Mouse (Mus musculus) thymus, adult 2 months (tissue): ENCODE measurements around the gene Faah. TPM values are rescaled to one million over a fixed set of nuclear protein-coding genes. Genes with fewer than 3 reads are reported as not detected.

ENCODE experiments used
- DNase-seq: peaks from one replicate; pipeline ENCODE4 v3.0.0; 2021
- H3K27ac ChIP-seq: fragments of 200-500 bp; 2 replicates; pipeline ENCODE4 v1.5.1; 2012; ENCODE audit warnings: low read length, control low read depth; ENCODE audit not compliant: control insufficient read depth, insufficient read depth
- H3K27me3 ChIP-seq: fragments of 200-500 bp; 2 replicates; pipeline ENCODE4 v1.6.1; 2012; ENCODE audit warnings: mild to moderate bottlenecking, low read length, moderate library complexity, mixed read lengths; ENCODE audit not compliant: control insufficient read depth, insufficient read depth
- H3K36me3 ChIP-seq: fragments of 200-500 bp; 2 replicates; pipeline ENCODE4 v1.6.1; 2012; ENCODE audit warnings: mild to moderate bottlenecking, low read length, moderate library complexity; ENCODE audit not compliant: control insufficient read depth, insufficient read depth
- H3K4me1 ChIP-seq: fragments of 200-500 bp; replicated peaks from 2 replicates; pipeline ENCODE4 v1.6.1; 2012; ENCODE audit warnings: low read length; ENCODE audit not compliant: control insufficient read depth, insufficient read depth
- H3K4me3 ChIP-seq: fragments of 200-500 bp; 2 replicates; pipeline ENCODE4 v1.5.1; 2012; ENCODE audit warnings: mild to moderate bottlenecking, low read length, control low read depth, moderate library complexity; ENCODE audit not compliant: control insufficient read depth, insufficient read depth
- CTCF ChIP-seq: fragments of 200-500 bp; IDR thresholded peaks from 2 replicates; pipeline ENCODE4 v1.5.1; 2012; ENCODE audit warnings: mild to moderate bottlenecking, control low read depth, low read length, moderate library complexity, borderline replicate concordance; ENCODE audit not compliant: control insufficient read depth, poor library complexity, insufficient read depth; ENCODE audit errors: extremely low read depth
- POLR2A ChIP-seq: fragments of 200-500 bp; IDR thresholded peaks from 2 replicates; pipeline ENCODE4 v1.6.1; 2012; ENCODE audit warnings: mild to moderate bottlenecking, low read length, control low read depth, moderate library complexity; ENCODE audit not compliant: control insufficient read depth, poor library complexity, insufficient read depth; ENCODE audit errors: extremely low read depth
- WGBS: fragments of 180-500 bp; shearing (Covaris S2); methylation state at CpG from one replicate; pipeline ENCODE4 v1.1.7; 2018; 5-methylcytosine and 5-hydroxymethylcytosine counted together
- polyA plus RNA-seq: library from polyadenylated mRNA; depleted of rRNA; stranded (reverse); fragments of >200 nt; gene quantifications from 2 replicates; pipeline ENCODE4 v1.2.3, GENCODE M21; 2012

Faah gene
- polyA plus RNA-seq, 1 experiment: 88.1 TPM

DNA sequence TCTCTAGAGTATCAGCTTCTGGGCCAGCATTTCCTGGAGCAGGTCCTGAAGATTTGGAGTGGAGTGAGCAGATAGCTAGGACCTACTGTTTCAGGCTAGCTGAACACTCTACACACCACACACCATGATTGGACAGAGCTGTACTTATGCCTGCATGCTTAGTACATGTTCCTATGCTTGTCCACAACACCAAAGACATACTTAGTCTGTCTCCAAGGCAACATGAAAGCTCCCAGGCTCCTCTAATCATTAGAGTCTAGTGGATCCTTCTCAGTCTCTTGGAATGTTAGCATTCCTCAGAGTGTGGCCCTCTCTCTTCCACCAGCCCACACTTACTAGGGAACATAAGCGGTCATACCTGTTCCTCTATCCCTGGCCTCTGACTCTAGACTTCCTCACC lies 30.3 kb downstream of the Faah start:
- Histone ChIP-seq H3K4me3 (no peak overlapping the region), H3K36me3 (no peaks in the 10 kb centered on the region), H3K27ac (no peak overlapping the region), H3K4me1 (peaks cover 3% of the 10 kb centered on the region), H3K27me3 (no peaks in the 10 kb centered on the region)
- DNase-seq: no peak
- TF ChIP-seq POLR2A (no peak), CTCF (no peak)
- 88% methylated on average over 1 of the region's 1 CpGs for WGBS

DNA sequence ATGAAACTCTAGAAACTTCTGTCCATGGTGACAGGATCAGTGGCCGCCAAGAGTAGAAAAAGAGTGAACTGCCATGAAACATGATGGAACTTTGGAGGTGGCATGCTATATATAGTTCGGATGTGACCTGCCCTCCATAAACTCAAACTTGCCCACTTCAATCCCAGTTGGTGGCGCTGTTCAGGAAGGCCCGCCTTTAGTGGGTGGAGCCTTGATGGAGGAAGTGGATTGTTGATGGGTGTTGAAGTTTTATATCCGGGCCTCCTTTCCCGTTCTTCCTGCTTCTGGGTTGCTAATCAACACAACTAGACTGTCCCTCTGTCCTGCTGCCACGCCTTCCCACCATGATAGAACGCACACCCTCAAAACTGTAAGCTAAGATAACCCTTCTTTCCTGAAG lies 32.8 kb downstream of the Faah start:
- Histone ChIP-seq H3K27ac (no peak overlapping the region), H3K27me3 (peaks cover 5% of the 10 kb centered on the region), H3K36me3 (no peaks in the 10 kb centered on the region), H3K4me1 (peaks cover 3% of the 10 kb centered on the region), H3K4me3 (no peak overlapping the region)
- 57% methylated on average over 8 of the region's 8 CpGs for WGBS
- no peak for DNase-seq
- TF ChIP-seq POLR2A: no peak

DNA sequence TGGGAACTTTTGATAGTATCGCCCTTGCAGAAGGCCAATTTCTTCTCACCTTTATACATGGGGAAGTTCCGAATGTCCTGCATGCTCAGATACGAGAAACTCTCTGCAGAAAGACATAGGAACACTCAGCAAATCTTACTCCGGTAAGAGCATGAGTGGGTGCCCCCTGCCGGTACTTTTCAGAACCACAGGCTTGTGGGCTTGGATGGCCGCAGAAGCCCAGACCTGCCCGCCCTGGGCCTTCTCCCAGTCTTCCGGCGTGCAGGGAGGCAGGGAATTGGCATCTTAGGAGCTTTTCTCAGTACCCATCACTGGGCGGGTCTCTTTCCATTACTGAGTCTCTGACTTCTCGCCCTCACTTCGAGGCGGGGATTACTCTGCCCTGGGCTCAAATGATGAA lies 33.6 kb downstream of the Faah start:
- 10% methylated on average over 13 of the region's 13 CpGs for WGBS
- TF ChIP-seq CTCF: peak; percentile 80; the same call in 1 of the 2 replicates
- TF ChIP-seq POLR2A: no peak

DNA sequence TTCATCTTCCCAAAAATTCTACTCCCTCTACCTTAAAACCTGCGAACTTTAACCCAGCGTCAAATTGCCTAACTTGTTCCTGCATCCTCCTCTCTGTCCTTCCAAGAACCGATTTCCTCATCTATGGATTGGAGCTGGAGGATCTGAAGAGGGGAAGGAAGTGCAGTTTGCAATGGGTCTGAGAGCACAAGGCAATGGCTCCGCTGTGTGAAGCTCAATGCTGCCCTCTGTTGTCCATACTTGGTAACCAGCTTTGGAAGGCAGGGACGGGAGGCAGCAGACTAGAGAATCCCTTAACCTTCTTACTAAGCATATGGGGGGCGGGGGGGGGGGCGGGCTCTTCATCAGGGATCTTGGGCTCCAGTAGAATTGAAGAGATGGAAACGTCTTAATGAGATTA lies 37.0 kb downstream of the Faah start:
- Histone ChIP-seq H3K27ac (no peak overlapping the region), H3K36me3 (no peaks in the 10 kb centered on the region), H3K4me1 (peaks cover 3% of the 10 kb centered on the region), H3K27me3 (peaks cover 16% of the 10 kb centered on the region), H3K4me3 (no peak overlapping the region)
- DNase-seq: peak; percentile 65
- TF ChIP-seq CTCF: no peak
- TF ChIP-seq POLR2A: no peak
- 2% methylated on average over 8 of the region's 8 CpGs for WGBS

More for the DNA sequence above, 33.6 kb downstream of the Faah start:
- no peak overlapping the region for H3K27ac ChIP-seq
- H3K27me3 ChIP-seq: peaks cover 13% of the 10 kb centered on the region
- DNase-seq: peak; percentile 79
- no peak overlapping the region for H3K4me3 ChIP-seq
- no peaks in the 10 kb centered on the region for H3K36me3 ChIP-seq
- peaks cover 3% of the 10 kb centered on the region for H3K4me1 ChIP-seq

DNA sequence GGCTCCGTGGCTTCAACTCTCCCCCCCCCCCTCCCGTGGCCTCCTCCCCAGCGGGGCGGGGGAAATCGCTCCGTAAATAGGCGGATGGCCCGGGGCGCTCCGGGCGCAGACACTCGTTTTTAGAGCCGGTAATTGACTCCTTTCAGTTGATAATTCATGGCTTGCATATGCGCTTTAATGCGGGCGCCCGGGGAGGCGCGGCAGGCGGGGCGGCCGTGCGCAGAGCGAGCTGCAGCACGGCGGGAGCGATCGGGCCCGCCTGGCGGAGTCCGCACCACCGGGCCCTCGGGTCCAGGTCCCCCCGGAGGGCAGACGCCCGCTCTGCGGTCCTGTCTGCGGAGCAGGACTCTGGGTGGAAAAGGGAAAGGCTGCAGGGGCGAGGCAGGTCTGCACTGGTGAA lies 38.3 kb downstream of the Faah start:
- H3K36me3 ChIP-seq: no peaks in the 10 kb centered on the region
- WGBS: 6% methylated on average over 37 of the region's 39 CpGs
- no peak overlapping the region for H3K4me3 ChIP-seq
- peaks cover 3% of the 10 kb centered on the region for H3K4me1 ChIP-seq
- H3K27me3 ChIP-seq: peaks cover 16% of the 10 kb centered on the region
- no peak for DNase-seq
- TF ChIP-seq POLR2A (no peak), CTCF (no peak)
- no peak overlapping the region for H3K27ac ChIP-seq

DNA sequence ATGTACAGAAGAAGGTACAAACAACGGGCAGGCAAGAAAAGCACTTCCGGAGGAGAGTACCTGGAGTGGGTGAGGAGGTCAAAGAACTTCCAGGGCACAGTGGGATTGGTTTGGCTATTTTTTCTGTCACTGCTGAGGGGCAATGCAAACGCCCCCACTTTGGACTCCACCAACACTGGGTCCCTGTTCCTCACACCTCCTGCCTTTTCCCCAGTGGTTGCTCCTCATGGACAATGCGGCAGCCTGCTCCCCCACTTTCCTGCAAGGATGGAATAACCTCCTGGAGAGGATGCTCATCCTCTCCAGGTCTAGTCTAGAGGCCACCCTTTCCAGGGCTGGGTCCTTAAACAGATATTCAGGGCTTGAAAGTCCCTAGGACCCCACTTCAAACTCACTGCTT lies 38.8 kb downstream of the Faah start:
- WGBS: 78% methylated on average over 4 of the region's 4 CpGs
- Histone ChIP-seq H3K36me3 (no peaks in the 10 kb centered on the region), H3K27ac (no peak overlapping the region), H3K27me3 (peaks cover 16% of the 10 kb centered on the region), H3K4me3 (no peak overlapping the region), H3K4me1 (no peaks in the 10 kb centered on the region)
- TF ChIP-seq POLR2A (no peak), CTCF (no peak)
- DNase-seq: no peak

DNA sequence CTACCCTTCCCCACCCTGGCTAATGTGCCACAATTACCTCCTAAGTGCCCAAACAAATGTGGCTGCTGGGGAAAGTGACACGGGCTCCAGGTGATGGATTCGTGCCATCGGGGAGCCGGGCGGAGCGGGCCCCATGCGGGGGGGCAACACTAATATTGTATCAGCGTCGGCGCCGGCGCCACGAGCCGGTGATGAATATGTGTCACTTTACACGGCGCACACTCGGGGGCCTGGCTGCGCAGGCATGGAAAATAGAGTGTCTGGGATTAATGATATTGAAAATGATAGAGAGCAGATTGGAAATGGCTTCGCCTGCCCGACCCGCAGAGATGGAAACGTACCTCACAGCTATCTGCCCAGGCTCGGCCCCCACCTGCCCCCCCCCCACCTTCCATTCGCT lies 45.2 kb downstream of the Faah start:
- DNase-seq: no peak
- Histone ChIP-seq H3K4me1 (no peaks in the 10 kb centered on the region), H3K36me3 (no peaks in the 10 kb centered on the region), H3K27me3 (no peaks in the 10 kb centered on the region; the same call in 1 of the 2 replicates), H3K4me3 (no peak overlapping the region), H3K27ac (no peak overlapping the region)
- TF ChIP-seq POLR2A: no peak
- no peak for TF ChIP-seq CTCF
- 73% methylated on average over 24 of the region's 24 CpGs for WGBS

DNA sequence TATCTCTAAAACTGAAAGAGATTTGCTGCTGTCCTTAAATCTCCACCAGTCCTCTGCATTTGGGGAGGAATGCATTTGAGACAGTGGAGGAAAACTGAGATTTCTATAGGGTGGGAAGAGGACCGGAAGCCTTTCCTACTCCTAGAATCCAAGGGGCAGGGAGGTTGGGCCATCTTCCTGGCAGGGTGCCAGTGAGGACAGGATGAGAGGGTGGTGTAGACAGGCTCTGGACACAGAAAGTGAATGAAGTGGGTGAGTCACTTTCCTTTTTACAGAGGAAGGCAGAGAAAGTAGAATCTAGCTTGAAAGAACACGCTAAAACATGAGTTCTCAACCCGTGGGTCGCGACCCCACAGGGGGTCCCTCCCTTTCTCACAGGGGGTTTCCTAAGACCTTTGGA lies 53.3 kb downstream of the Faah start:
- no peak for DNase-seq
- H3K27ac ChIP-seq: no peak overlapping the region
- no peak overlapping the region for H3K4me3 ChIP-seq
- H3K4me1 ChIP-seq: 0 out of 2 replicates have a peak, but pooled peaks cover 3% of the 10 kb centered on the region
- H3K36me3 ChIP-seq: no peaks in the 10 kb centered on the region
- peaks cover 18% of the 10 kb centered on the region for H3K27me3 ChIP-seq
- WGBS: 17% methylated on average over 5 of the region's 5 CpGs
- TF ChIP-seq POLR2A (no peak), CTCF (no peak)
